Mouse (Mus musculus) limb, embryonic 14.5 days (tissue): ENCODE data around the gene Taldo1. TPM values are rescaled to one million over a fixed set of nuclear protein-coding genes. Genes with fewer than 3 reads are reported as not detected.

Source experiments
- ATAC-seq: fragments of 200-750 bp; cut with Nextera tagmentation; 2 replicates; pipeline ENCODE4 v1.8.0; 2017; ENCODE audit warnings: low read depth, moderate number of reproducible peaks, moderate TSS enrichment; ENCODE audit not compliant: low FRiP score
- DNase-seq: peaks from one replicate; pipeline ENCODE4 v3.0.0-alpha.2; 2015; ENCODE audit warnings: low spot score
- H3K27ac ChIP-seq: fragments of 300-500 bp; sonication (generic); replicated peaks from 2 replicates; pipeline ENCODE4 v1.5.1; 2014; ENCODE audit warnings: low read depth, mild to moderate bottlenecking, low read length, moderate library complexity, mixed read lengths
- H3K27me3 ChIP-seq: fragments of 300-500 bp; sonication (generic); 2 replicates; pipeline ENCODE4 v1.6.1; 2014; ENCODE audit warnings: low read length, mixed read lengths; ENCODE audit not compliant: control insufficient read depth, insufficient read depth
- H3K36me3 ChIP-seq: fragments of 300-500 bp; sonication (generic); 2 replicates; pipeline ENCODE4 v1.6.1; 2014; ENCODE audit warnings: mild to moderate bottlenecking, low read length, moderate library complexity, mixed read lengths; ENCODE audit not compliant: control insufficient read depth, insufficient read depth
- H3K4me1 ChIP-seq: fragments of 300-500 bp; sonication (generic); 2 replicates; pipeline ENCODE4 v1.6.1; 2014; ENCODE audit warnings: antibody characterized with exemption, low read length, mixed read lengths; ENCODE audit not compliant: control insufficient read depth, insufficient read depth
- H3K4me2 ChIP-seq: fragments of 300-500 bp; sonication (generic); replicated peaks from 2 replicates; pipeline ENCODE4 v1.6.1; 2014; ENCODE audit warnings: low read depth, mild to moderate bottlenecking, low read length, moderate library complexity; ENCODE audit not compliant: severe bottlenecking
- H3K4me3 ChIP-seq: fragments of 300-500 bp; sonication (generic); replicated peaks from 2 replicates; pipeline ENCODE4 v1.5.1; 2014; ENCODE audit warnings: low read length
- H3K9ac ChIP-seq: fragments of 300-500 bp; sonication (generic); 2 replicates; pipeline ENCODE4 v1.6.1; 2014; ENCODE audit warnings: mild to moderate bottlenecking, low read depth, low read length, moderate library complexity; ENCODE audit not compliant: severe bottlenecking
- H3K9me3 ChIP-seq: fragments of 300-500 bp; sonication (generic); 2 replicates; pipeline ENCODE4 v1.6.1; 2016; ENCODE audit warnings: low read length; ENCODE audit not compliant: control insufficient read depth
- POLR2A ChIP-seq: fragments of 200-500 bp; IDR thresholded peaks from 2 replicates; pipeline ENCODE4 v1.8.0; 2012; ENCODE audit warnings: inconsistent platforms, mild to moderate bottlenecking, moderate library complexity, borderline replicate concordance; ENCODE audit not compliant: insufficient read depth, insufficient read length; ENCODE audit errors: extremely low read depth
- WGBS: fragments of 180-500 bp; shearing (Covaris S2); extraction: QIAGEN DNeasy Blood & Tissue Kit; methylation state at CpG from one replicate; pipeline ENCODE4 v1.1.7; 2014; 5-methylcytosine and 5-hydroxymethylcytosine counted together
- polyA plus RNA-seq, 2 experiments: library from polyadenylated mRNA; depleted of rRNA in 1 of 2; stranded (reverse) in 1 of 2; unstranded in 1 of 2; fragments of >200 nt; fragmentation: Nextera tagmentation in 1 of 2; extraction: Ambion mirVana in 1 of 2; gene quantifications; 2 replicates each; pipeline versions ENCODE4 v1.2.1 to v1.2.3; 2012 to 2014

Gene Taldo1
- polyA plus RNA-seq, 2 experiments = 188 to 238 TPM

GRCm38 (mm10) chr7:141371942-141372595 is 19.9 kb upstream of the Taldo1 start:
- ATAC-seq = no peak
- Histone ChIP-seq H3K4me3 (no peak overlapping the region), H3K4me1 (no peaks in the 10 kb centered on the region), H3K9ac (no peak overlapping the region), H3K27ac (no peak overlapping the region), H3K4me2 (no peak overlapping the region), H3K36me3 (no peaks in the 10 kb centered on the region), H3K9me3 (no peaks in the 10 kb centered on the region), H3K27me3 (no peaks in the 10 kb centered on the region)
- no peak for TF ChIP-seq POLR2A
- WGBS = 51% methylated on average over 6 of the region's 6 CpGs
- no peak for DNase-seq

GRCm38 (mm10) chr7:141373611-141374010 is 18.4 kb upstream of the Taldo1 start:
- DNase-seq (no peak), ATAC-seq (no peak)
- TF ChIP-seq POLR2A = no peak
- H3K27ac ChIP-seq = no peak overlapping the region
- H3K4me1 ChIP-seq = no peaks in the 10 kb centered on the region
- no peak overlapping the region for H3K4me2 ChIP-seq
- H3K9me3 ChIP-seq = no peaks in the 10 kb centered on the region
- H3K27me3 ChIP-seq = no peaks in the 10 kb centered on the region
- no peak overlapping the region for H3K4me3 ChIP-seq
- no peaks in the 10 kb centered on the region for H3K36me3 ChIP-seq
- no peak overlapping the region for H3K9ac ChIP-seq
- 68% methylated on average over 6 of the region's 6 CpGs for WGBS

GRCm38 (mm10) chr7:141374399-141374798 is 17.6 kb upstream of the Taldo1 start:
- no peak overlapping the region for H3K27ac ChIP-seq
- TF ChIP-seq POLR2A = no peak
- H3K9me3 ChIP-seq = no peaks in the 10 kb centered on the region
- no peak for DNase-seq
- no peaks in the 10 kb centered on the region for H3K36me3 ChIP-seq
- no peaks in the 10 kb centered on the region for H3K27me3 ChIP-seq
- no peak overlapping the region for H3K4me3 ChIP-seq
- H3K4me1 ChIP-seq = no peaks in the 10 kb centered on the region
- H3K9ac ChIP-seq = no peak overlapping the region
- H3K4me2 ChIP-seq = no peak overlapping the region
- ATAC-seq = no peak

GRCm38 (mm10) chr7:141379584-141379983 is 12.4 kb upstream of the Taldo1 start:
- Histone ChIP-seq H3K4me3 (no peak overlapping the region), H3K27ac (no peak overlapping the region), H3K9ac (no peak overlapping the region), H3K9me3 (no peaks in the 10 kb centered on the region), H3K27me3 (no peaks in the 10 kb centered on the region), H3K4me2 (no peak overlapping the region), H3K4me1 (no peaks in the 10 kb centered on the region), H3K36me3 (no peaks in the 10 kb centered on the region)
- DNase-seq (no peak), ATAC-seq (no peak)
- WGBS = 23% methylated on average over 4 of the region's 4 CpGs
- TF ChIP-seq POLR2A = no peak

GRCm38 (mm10) chr7:141381068-141381835 is 10.7 kb upstream of the Taldo1 start:
- no peaks in the 10 kb centered on the region for H3K4me1 ChIP-seq
- no peak for TF ChIP-seq POLR2A
- H3K27ac ChIP-seq = no peak overlapping the region
- no peak overlapping the region for H3K4me2 ChIP-seq
- H3K27me3 ChIP-seq = no peaks in the 10 kb centered on the region
- DNase-seq (no peak), ATAC-seq (no peak)
- WGBS = 81% methylated on average over 4 of the region's 4 CpGs
- no peak overlapping the region for H3K9ac ChIP-seq
- no peak overlapping the region for H3K4me3 ChIP-seq
- H3K9me3 ChIP-seq = no peaks in the 10 kb centered on the region
- H3K36me3 ChIP-seq = no peaks in the 10 kb centered on the region
